Mouse (Mus musculus) E14TG2a.4 (cell line): ENCODE measurements at regions not wholly inside any gene's neighbourhood (a gene's known extent, or its start where the extent isn't known, plus 50 kb on each side); places are given as distances from the start of the nearest gene placed in this dataset.
A peak's percentile ranks its signal among the peaks of the same experiment; 100 is the strongest.
"Not testable (repeated sequence)": the region's sequence is repeated elsewhere in the genome, so short reads cannot be mapped to it uniquely, and the experiment has no call there.

Experiments used
- H3K27me3 ChIP-seq: 2 replicates; pipeline ENCODE4 v1.6.1; 2014; ENCODE audit warnings: low read length, control low read depth; ENCODE audit not compliant: insufficient read depth
- H3K36me3 ChIP-seq: 2 replicates; pipeline ENCODE4 v1.6.1; 2014; ENCODE audit warnings: low read length, control low read depth; ENCODE audit not compliant: insufficient read depth
- H3K4me1 ChIP-seq: replicated peaks from 2 replicates; pipeline ENCODE4 v1.6.1; 2014; ENCODE audit warnings: low read depth, low read length, control low read depth
- H3K4me3 ChIP-seq: replicated peaks from 2 replicates; pipeline ENCODE4 v1.5.1; 2014; ENCODE audit warnings: mild to moderate bottlenecking, low read length
- H3K9me3 ChIP-seq: 2 replicates; pipeline ENCODE4 v1.6.1; 2014; ENCODE audit warnings: low read length, control low read depth
- CTCF ChIP-seq: conservative IDR thresholded peaks from 2 replicates; pipeline ENCODE4 v1.5.1; 2014; ENCODE audit warnings: low read length
- NANOG ChIP-seq: IDR thresholded peaks from 2 replicates; pipeline ENCODE4 v1.6.1; 2014; ENCODE audit warnings: borderline replicate concordance, low read length, mixed read lengths
- POU5F1 ChIP-seq: IDR thresholded peaks from 2 replicates; pipeline ENCODE4 v1.6.1; 2014; ENCODE audit warnings: low read length, borderline replicate concordance

GRCm38 (mm10) chrX:104931153-104931706 lies 74.2 kb upstream of the Magee2 start:
- Histone ChIP-seq H3K4me3 (no peak overlapping the region), H3K9me3 (no peaks in the 10 kb centered on the region), H3K36me3 (no peaks in the 10 kb centered on the region), H3K4me1 (no peaks in the 10 kb centered on the region), H3K27me3 (no peaks in the 10 kb centered on the region)
- TF ChIP-seq NANOG: no peak
- TF ChIP-seq CTCF: no peak
- TF ChIP-seq POU5F1: no peak

- Histone ChIP-seq H3K36me3 (no peaks in the 10 kb centered on the region), H3K9me3 (no peaks in the 10 kb centered on the region), H3K27me3 (no peaks in the 10 kb centered on the region), H3K4me3 (no peak overlapping the region), H3K4me1 (no peaks in the 10 kb centered on the region)
- TF ChIP-seq NANOG: no peak
- no peak for TF ChIP-seq CTCF
- no peak for TF ChIP-seq POU5F1
These were observed 94.5 kb upstream of the Magee2 start for GRCm38 (mm10) chrX:104951587-104951986.

GRCm38 (mm10) chrX:104952809-104953208 lies 95.7 kb upstream of the Magee2 start:
- not testable (repeated sequence) for H3K27me3 ChIP-seq, H3K4me1 ChIP-seq, H3K36me3 ChIP-seq

GRCm38 (mm10) chrX:104953391-104953790 lies 96.3 kb upstream of the Magee2 start:
- not testable (repeated sequence) for H3K4me1 ChIP-seq, H3K4me3 ChIP-seq, H3K36me3 ChIP-seq, H3K27me3 ChIP-seq, H3K9me3 ChIP-seq

More at GRCm38 (mm10) chrX:104952809-104953208, 95.7 kb upstream of the Magee2 start:
- H3K9me3 ChIP-seq, H3K4me3 ChIP-seq: not testable (repeated sequence)

- TF ChIP-seq NANOG (no peak), CTCF (no peak), POU5F1 (no peak)
- Histone ChIP-seq H3K4me1 (no peaks in the 10 kb centered on the region), H3K4me3 (no peak overlapping the region), H3K36me3 (no peaks in the 10 kb centered on the region), H3K27me3 (no peaks in the 10 kb centered on the region), H3K9me3 (no peaks in the 10 kb centered on the region)
These were observed 101.1 kb upstream of the Pbdc1 start for GRCm38 (mm10) chrX:104978432-104978831.

- Histone ChIP-seq H3K9me3 (no peaks in the 10 kb centered on the region), H3K36me3 (no peaks in the 10 kb centered on the region), H3K27me3 (no peaks in the 10 kb centered on the region), H3K4me1 (no peaks in the 10 kb centered on the region), H3K4me3 (no peak overlapping the region)
- TF ChIP-seq CTCF: no peak
- no peak for TF ChIP-seq POU5F1
- TF ChIP-seq NANOG: no peak
These were observed 76.3 kb upstream of the Pbdc1 start for GRCm38 (mm10) chrX:105003260-105003659.

GRCm38 (mm10) chrX:105006445-105006844 lies 73.1 kb upstream of the Pbdc1 start:
- TF ChIP-seq NANOG (no peak), CTCF (peak; percentile 26; the same call in 1 of the 2 replicates)

More at GRCm38 (mm10) chrX:105006445-105006844, 73.1 kb upstream of the Pbdc1 start:
- Histone ChIP-seq H3K4me3 (no peak overlapping the region), H3K4me1 (no peaks in the 10 kb centered on the region), H3K36me3 (no peaks in the 10 kb centered on the region), H3K9me3 (no peaks in the 10 kb centered on the region), H3K27me3 (no peaks in the 10 kb centered on the region)
